Mouse (Mus musculus): ENCODE results near the gene Creb1.
"Not testable (repeated sequence)": the region's sequence is repeated elsewhere in the genome, so short reads cannot be mapped to it uniquely, and the experiment has no call there.

Gene Creb1

GRCm38 (mm10) chr1:64633237-64633636 is 100.8 kb downstream of the Creb1 start:
- POLR2A ChIA-PET = interaction anchor here in 1 of 4 experiments (1.3 kb wide), 1 partner anchor 11 kb away, joined by 4 read pairs; no protein-coding TSS in a partner anchor

GRCm38 (mm10) chr1:64635624-64636023 is 103.2 kb downstream of the Creb1 start:
- POLR2A ChIA-PET = interaction anchor here in 2 of 4 experiments (1.3 to 1.4 kb wide), 2 partner anchors 18 to 55 kb away, joined by 4 to 5 read pairs; partner anchors contain the start of genes Ccnyl1 (in 1 of the 2) and Mettl21a (in 1 of the 2)
- CTCF ChIA-PET = interaction anchor here in 1 of 4 experiments (0.6 kb wide), 1 partner anchor 19 kb away, joined by 3 read pairs; the partner anchor contains the start of gene Mettl21a

More at GRCm38 (mm10) chr1:64633237-64633636, 100.8 kb downstream of the Creb1 start:
- CTCF ChIA-PET = interaction anchor here in 1 of 4 experiments (0.6 to 1.8 kb wide), 2 partner anchors 16 to 18 kb away, joined by 3 to 8 read pairs; partner anchors contain the start of gene Mettl21a

- POLR2A ChIA-PET = interaction anchor here in 1 of 4 experiments (0.5 kb wide), 1 partner anchor 853 kb away, joined by 7 read pairs; no protein-coding TSS in a partner anchor
- CTCF ChIA-PET = no interaction called here
These were observed 106.8 kb downstream of the Creb1 start for GRCm38 (mm10) chr1:64639279-64639678.

- ChIA-PET CTCF (no interaction called here), POLR2A (no interaction called here)
These were observed 108.6 kb downstream of the Creb1 start for GRCm38 (mm10) chr1:64641069-64641468.

- CTCF ChIA-PET, POLR2A ChIA-PET: not testable (repeated sequence)
These were observed 110.1 kb downstream of the Creb1 start for GRCm38 (mm10) chr1:64642541-64642940.

GRCm38 (mm10) chr1:64644513-64644912 is 112.1 kb downstream of the Creb1 start:
- ChIA-PET POLR2A (interaction anchor here in 1 of 4 experiments (1.1 kb wide), 1 partner anchor 46 kb away, joined by 3 read pairs; the partner anchor contains the start of gene Ccnyl1), CTCF (interaction anchor here in 1 of 4 experiments (0.6 kb wide), 1 partner anchor 30 kb away, joined by 3 read pairs; no protein-coding TSS in a partner anchor)

GRCm38 (mm10) chr1:64649362-64650124 is 117.1 kb downstream of the Creb1 start:
- ChIA-PET CTCF (no interaction called here), POLR2A (interaction anchor here in 1 of 4 experiments (0.7 kb wide), 1 partner anchor 15 kb away, joined by 3 read pairs; no protein-coding TSS in a partner anchor)

- ChIA-PET CTCF (no interaction called here), POLR2A (interaction anchor here in 3 of 4 experiments (0.6 to 4.0 kb wide), 5 partner anchors 37 to 124 kb away, joined by 3 to 20 read pairs (median 3); partner anchors contain the start of gene Ccnyl1 (in 3 of the 3))
These were observed 121.3 kb downstream of the Creb1 start for GRCm38 (mm10) chr1:64653701-64654100.

All from embryonic stem cell, embryonic (primary cell).